Mouse (Mus musculus) c-Kit-negative CD71-positive TER-119-positive erythroid progenitor cells, embryonic 14.5 days (primary cell): ENCODE data around the gene Plod3.

ENCODE experiments used
- DNase-seq: peaks from one replicate; pipeline ENCODE4 v3.0.0-alpha.2; 2013; ENCODE audit warnings: low read depth, low spot score

The Plod3 gene

GRCm38 (mm10) chr5:137015913-137016312, 29.1 kb downstream of the Plod3 start:
- DNase-seq: no peak

GRCm38 (mm10) chr5:137024318-137024717, 37.5 kb downstream of the Plod3 start:
- DNase-seq: no peak

GRCm38 (mm10) chr5:137025132-137025531, 38.3 kb downstream of the Plod3 start:
- peak; percentile 57 for DNase-seq

GRCm38 (mm10) chr5:137026092-137026491, 39.3 kb downstream of the Plod3 start, which contains the start of gene Vgf:
TSS of gene Vgf (plus strand) at chr5:137026392.
- DNase-seq: no peak

- no peak for DNase-seq
These were observed 41.9 kb downstream of the Plod3 start for GRCm38 (mm10) chr5:137028561-137029272.

GRCm38 (mm10) chr5:137029273-137029585, 42.4 kb downstream of the Plod3 start:
- DNase-seq: no peak

GRCm38 (mm10) chr5:137029643-137030415, 43.0 kb downstream of the Plod3 start:
- peak; percentile 68 for DNase-seq

GRCm38 (mm10) chr5:137030416-137030810, 43.6 kb downstream of the Plod3 start:
- no peak for DNase-seq

- no peak for DNase-seq
These were observed 44.5 kb downstream of the Plod3 start for GRCm38 (mm10) chr5:137031076-137032032.

GRCm38 (mm10) chr5:137032033-137032421, 45.2 kb downstream of the Plod3 start:
- no peak for DNase-seq

- peak; percentile 84 for DNase-seq
These were observed 45.8 kb downstream of the Plod3 start for GRCm38 (mm10) chr5:137032641-137033074.

- no peak for DNase-seq
These were observed 49.4 kb downstream of the Plod3 start for GRCm38 (mm10) chr5:137036211-137036610.

- no peak for DNase-seq
These were observed 52.6 kb downstream of the Plod3 start for GRCm38 (mm10) chr5:137039453-137039852.

- no peak for DNase-seq
These were observed 54.6 kb downstream of the Plod3 start for GRCm38 (mm10) chr5:137041442-137041841.

GRCm38 (mm10) chr5:137043997-137044396, 57.2 kb downstream of the Plod3 start:
- no peak for DNase-seq

GRCm38 (mm10) chr5:137045402-137046323, 58.8 kb downstream of the Plod3 start, which contains the start of gene Ap1s1:
TSS of gene Ap1s1 (minus strand) at chr5:137046135.
- DNase-seq: peak; percentile 68
